24 mouse cellular contexts compared by ENCODE assay signal in the genomic region with DNA sequence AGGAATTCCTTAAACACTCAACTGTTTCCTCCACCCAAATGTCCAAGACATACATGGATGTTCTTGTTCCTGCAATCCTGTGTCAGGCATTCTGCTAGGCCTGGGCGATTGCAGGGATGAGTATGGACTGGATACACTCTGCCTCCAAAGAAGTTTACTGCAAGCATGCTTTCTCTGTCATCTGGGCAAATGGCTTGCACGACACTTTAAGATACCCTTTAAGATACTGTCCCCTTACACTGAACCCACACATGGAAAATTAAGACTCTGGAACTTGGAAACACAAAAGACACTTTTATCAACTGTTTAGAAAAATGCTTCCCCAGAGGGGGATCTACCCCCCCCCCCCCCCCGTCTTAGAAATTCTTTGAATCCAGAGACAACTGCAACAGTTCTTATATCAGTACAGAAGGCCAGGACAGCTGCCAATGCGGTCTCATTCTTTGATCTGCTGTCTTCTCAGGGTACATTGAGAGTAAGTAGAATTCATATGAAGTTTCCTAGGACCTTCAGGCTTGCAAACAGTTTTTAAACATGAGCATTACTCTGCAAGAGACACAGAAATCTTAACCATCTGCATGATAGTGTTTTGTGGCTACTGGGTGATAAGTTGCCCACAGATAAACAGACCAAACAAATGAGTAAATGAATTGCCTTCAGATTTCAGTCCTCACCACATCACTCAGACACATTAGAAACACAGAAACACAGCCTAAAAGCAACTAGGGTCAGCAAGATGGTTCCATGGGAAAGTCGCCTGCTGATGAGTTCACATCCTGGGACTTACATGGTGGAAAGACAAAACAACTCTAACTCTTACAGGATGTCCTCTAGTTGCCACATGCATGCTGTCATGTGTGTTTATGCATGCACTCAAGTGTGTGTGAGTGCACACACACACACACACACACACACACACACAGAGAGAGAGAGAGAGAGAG. TPM values are rescaled to one million over a fixed set of nuclear protein-coding genes. Genes with fewer than 3 reads are reported as not detected.
DNase-seq lines count a peak whose midpoint lies in the region; ATAC-seq and TF ChIP-seq lines count a peak whose summit lies in the region.
"Had no signal": no experiment of that assay in that cellular context is flagged by ENCODE, and none has a peak within 500 bp of the region (broad histone marks: within the 10 kb centered on the region; RNA-seq: fewer than 3 reads in every experiment).

No protein-coding gene starts in this region.

- no peak overlapping the region for H3K4me2 ChIP-seq in lung, embryonic 14.5 days
- no peak overlapping the region for H3K4me2 ChIP-seq in lung, embryonic 16.5 days (ENCODE audit: low read depth, low read length)
- H3K4me2 ChIP-seq: embryonic facial prominence, embryonic 12.5 days; forebrain, embryonic 13.5 days; forebrain, embryonic 15.5 days had no signal

- no peaks in the 10 kb centered on the region for H3K9me3 ChIP-seq in lung, embryonic 14.5 days (ENCODE audit: low read depth, low read length)
- no peaks in the 10 kb centered on the region for H3K9me3 ChIP-seq in lung, embryonic 16.5 days (ENCODE audit: control insufficient read depth, low read length)
- H3K9me3 ChIP-seq: embryonic facial prominence, embryonic 10.5 days; embryonic facial prominence, embryonic 12.5 days; forebrain, embryonic 13.5 days; forebrain, embryonic 15.5 days had no signal

- TF ChIP-seq CTCF in lung, embryonic 14.5 days (IDR thresholded peaks at IDR 0.05; ENCODE audit: low read depth), result no peak
- TF ChIP-seq CTCF in lung, adult 2 months (IDR thresholded peaks at IDR 0.05; ENCODE audit: insufficient read depth, low read length), result no peak

- no peak for TF ChIP-seq POLR2A in lung, adult 2 months (IDR thresholded peaks at IDR 0.05; ENCODE audit: borderline replicate concordance, extremely low read depth, low read depth, low read length)

- H3K4me1 ChIP-seq in lung, embryonic 14.5 days (ENCODE audit: insufficient read depth), result peaks cover 4% of the 10 kb centered on the region
- peaks cover 5% of the 10 kb centered on the region for H3K4me1 ChIP-seq in lung, embryonic 16.5 days (replicated peaks; ENCODE audit: control insufficient read depth, insufficient read depth, low read length)
- H3K4me1 ChIP-seq in lung, adult 2 months (ENCODE audit: control insufficient read depth, insufficient read depth, low read length), result no peaks in the 10 kb centered on the region
- H3K4me1 ChIP-seq: embryonic facial prominence, embryonic 10.5 days; embryonic facial prominence, embryonic 12.5 days; forebrain, embryonic 13.5 days; forebrain, embryonic 15.5 days had no signal

- H3K36me3 ChIP-seq in lung, embryonic 14.5 days (ENCODE audit: insufficient read depth), result no peaks in the 10 kb centered on the region
- no peaks in the 10 kb centered on the region for H3K36me3 ChIP-seq in lung, embryonic 16.5 days (ENCODE audit: control insufficient read depth, insufficient read depth, low read length)
- H3K36me3 ChIP-seq: embryonic facial prominence, embryonic 10.5 days; embryonic facial prominence, embryonic 12.5 days; forebrain, embryonic 15.5 days; G1E had no signal

- no peaks in the 10 kb centered on the region for H3K27me3 ChIP-seq in lung, embryonic 14.5 days (ENCODE audit: insufficient read depth, low read length)
- H3K27me3 ChIP-seq in lung, embryonic 16.5 days (ENCODE audit: control insufficient read depth, insufficient read depth, low read depth, low read length), result no peaks in the 10 kb centered on the region
- H3K27me3 ChIP-seq: CH12.LX; embryonic facial prominence, embryonic 12.5 days; forebrain, embryonic 13.5 days; forebrain, embryonic 15.5 days; Patski had no signal

- H3K27ac ChIP-seq in lung, embryonic 14.5 days (ENCODE audit: low read depth), result peak overlapping the region; percentile 52
- peak overlapping the region; percentile 25; the same call in 1 of the 2 replicates for H3K27ac ChIP-seq in lung, embryonic 16.5 days (ENCODE audit: low read length)
- H3K27ac ChIP-seq: embryonic facial prominence, embryonic 10.5 days; embryonic facial prominence, embryonic 12.5 days; forebrain, embryonic 13.5 days; forebrain, embryonic 15.5 days had no signal

- peak; percentile 87 for DNase-seq in lung, embryonic 14.5 days
- no peak for DNase-seq in lung, postnatal 36 days
- DNase-seq in lung, adult 18-20 months, result no peak
- DNase-seq in lung, postnatal 10 days, result peak; percentile 26
- DNase-seq in lung, adult 2 months, result no peak
- DNase-seq: adrenal gland, adult 8-10 months; adrenal gland, postnatal 14 days; adrenal gland, postnatal 36 days; B cell, adult 2 months; cerebellum, adult 11-12 months; cerebellum, adult 2 months; cerebellum, adult 9-10 months; cerebellum, postnatal 10 days; cerebellum, postnatal 25 days had no signal

- H3K9ac ChIP-seq in lung, embryonic 14.5 days, result no peak overlapping the region
- H3K9ac ChIP-seq in lung, embryonic 16.5 days (ENCODE audit: low read length), result no peak overlapping the region
- H3K9ac ChIP-seq: embryonic facial prominence, embryonic 12.5 days; forebrain, embryonic 13.5 days; forebrain, embryonic 15.5 days had no signal

- WGBS in lung, embryonic 14.5 days, result 34% methylated on average over 5 of the region's 5 CpGs
- WGBS in lung, embryonic 16.5 days, result 48% methylated on average over 5 of the region's 5 CpGs
- 59% methylated on average over 5 of the region's 5 CpGs for WGBS in lung, adult 2 months

- ATAC-seq in lung, embryonic 14.5 days (ENCODE audit: insufficient read depth), result peak; percentile 89
- ATAC-seq in lung, embryonic 16.5 days (ENCODE audit: low read depth), result peak; percentile 80
- ATAC-seq: activated CD4-positive, CD25-positive, alpha-beta regulatory T cell, adult 4 months; CD4-positive, CD25-positive, alpha-beta regulatory T cell, adult 4 months; forebrain, embryonic 13.5 days; forebrain, embryonic 15.5 days; Patski had no signal

- no peak overlapping the region for H3K4me3 ChIP-seq in lung, embryonic 14.5 days (ENCODE audit: low read depth, low read length)
- H3K4me3 ChIP-seq in lung, embryonic 16.5 days (ENCODE audit: low read length), result no peak overlapping the region
- no peak overlapping the region for H3K4me3 ChIP-seq in lung, adult 2 months (replicated peaks; ENCODE audit: extremely low read depth, low read depth, low read length)
- H3K4me3 ChIP-seq: embryonic facial prominence, embryonic 10.5 days; embryonic facial prominence, embryonic 12.5 days; forebrain, embryonic 13.5 days; forebrain, embryonic 15.5 days had no signal

RNA-seq across cellular contexts. Expression of a gene that starts 59.7 kb away (rescaled TPM):
- polyA plus RNA-seq in lung, embryonic 14.5 days (2014; fragmentation: Nextera tagmentation; extraction: Ambion mirVana), result 8.2 and 9.9 TPM in 2 replicates
- polyA plus RNA-seq in lung, embryonic 16.5 days (2015; fragmentation: Nextera tagmentation; extraction: Ambion mirVana), result 5.9 and 6.8 TPM in 2 replicates
- 7.7 and 8.1 TPM in 2 replicates for polyA plus RNA-seq in lung, adult 2 months (2012; rRNA removed)

Comparison
In these comparisons a context has a peak if more than half of its experiments do, and no peak if none do; other contexts are left out.
1. DNase-seq: peak in lung, embryonic 14.5 days (single experiment) and lung, postnatal 10 days (single experiment); none in lung, postnatal 36 days (single experiment), lung, adult 18-20 months (0 of 2) and lung, adult 2 months (single experiment).